Mouse (Mus musculus): Measurements from ENCODE around the gene Rbck1.
"Not testable (repeated sequence)": the region's sequence is repeated elsewhere in the genome, so short reads cannot be mapped to it uniquely, and the experiment has no call there.

Gene Rbck1

GRCm38 (mm10) chr2:152302862-152303261, 29.6 kb downstream of the Rbck1 start:
- DNase-seq (ENCODE audit: low spot score in 2 of 2), result peak in 1 of 2 experiments; percentile 29

GRCm38 (mm10) chr2:152294541-152294940, 37.9 kb downstream of the Rbck1 start:
- no peak for DNase-seq (ENCODE audit: low spot score in 2 of 2)

- peak; percentile 78 to 85 for DNase-seq (ENCODE audit: low spot score in 2 of 2)
Measured at GRCm38 (mm10) chr2:152293727-152294475, 38.6 kb downstream of the Rbck1 start, which contains the start of gene Tbc1d20. TSS of gene Tbc1d20 (plus strand) at chr2:152293828.

GRCm38 (mm10) chr2:152293179-152293726, 39.2 kb downstream of the Rbck1 start:
- DNase-seq (ENCODE audit: low spot score in 2 of 2), result no peak

GRCm38 (mm10) chr2:152292475-152292874, 40.0 kb downstream of the Rbck1 start:
- no peak for DNase-seq (ENCODE audit: low spot score in 2 of 2)

GRCm38 (mm10) chr2:152289623-152290022, 42.8 kb downstream of the Rbck1 start:
- not testable (repeated sequence) for DNase-seq (ENCODE audit: low spot score in 2 of 2)

GRCm38 (mm10) chr2:152288046-152288445, 44.4 kb downstream of the Rbck1 start:
- no peak for DNase-seq (ENCODE audit: low spot score in 2 of 2)

GRCm38 (mm10) chr2:152287560-152287959, 44.9 kb downstream of the Rbck1 start:
- DNase-seq (ENCODE audit: low spot score in 2 of 2), result no peak

GRCm38 (mm10) chr2:152281407-152281806, 51.0 kb downstream of the Rbck1 start:
- DNase-seq (ENCODE audit: low spot score in 2 of 2), result no peak

GRCm38 (mm10) chr2:152273639-152274038, 58.8 kb downstream of the Rbck1 start:
- no peak for DNase-seq (ENCODE audit: low spot score in 2 of 2)

All from left cerebral cortex, adult 9 months (tissue).